Mouse (Mus musculus): Measurements from ENCODE around the gene Adarb2.

Adarb2 gene

DNA sequence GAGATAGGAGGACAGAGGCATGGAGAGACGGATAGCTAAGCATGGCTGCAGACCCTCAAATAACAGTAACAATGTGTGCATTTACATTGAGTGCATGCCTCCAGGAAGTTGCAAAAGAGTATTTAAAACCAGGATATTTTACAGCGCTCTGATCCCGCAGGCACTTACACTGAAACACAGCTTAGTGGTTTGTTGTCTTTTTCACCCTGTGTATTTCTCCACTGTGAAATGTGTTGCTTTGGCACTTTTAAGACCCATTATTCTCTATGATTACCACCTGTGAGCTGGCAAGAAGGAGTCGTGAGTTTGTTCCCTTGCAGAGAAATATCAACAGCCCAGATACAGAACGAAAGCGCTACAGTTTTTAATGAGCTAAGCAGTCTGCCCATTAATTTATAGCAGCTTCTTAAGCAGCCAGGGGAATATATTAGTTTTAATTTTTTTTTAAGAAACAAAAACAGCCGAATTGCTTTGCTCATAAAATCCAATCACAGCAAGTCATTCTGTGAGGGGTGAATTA lies 167.3 kb downstream of the Adarb2 start:
- no peak for DNase-seq (ENCODE audit: low spot score)

GRCm38 (mm10) chr13:8388541-8388940 lies 185.9 kb downstream of the Adarb2 start:
- DNase-seq (ENCODE audit: low spot score) = no peak

GRCm38 (mm10) chr13:8400265-8401041 lies 197.8 kb downstream of the Adarb2 start:
- DNase-seq (ENCODE audit: low spot score) = no peak

DNA sequence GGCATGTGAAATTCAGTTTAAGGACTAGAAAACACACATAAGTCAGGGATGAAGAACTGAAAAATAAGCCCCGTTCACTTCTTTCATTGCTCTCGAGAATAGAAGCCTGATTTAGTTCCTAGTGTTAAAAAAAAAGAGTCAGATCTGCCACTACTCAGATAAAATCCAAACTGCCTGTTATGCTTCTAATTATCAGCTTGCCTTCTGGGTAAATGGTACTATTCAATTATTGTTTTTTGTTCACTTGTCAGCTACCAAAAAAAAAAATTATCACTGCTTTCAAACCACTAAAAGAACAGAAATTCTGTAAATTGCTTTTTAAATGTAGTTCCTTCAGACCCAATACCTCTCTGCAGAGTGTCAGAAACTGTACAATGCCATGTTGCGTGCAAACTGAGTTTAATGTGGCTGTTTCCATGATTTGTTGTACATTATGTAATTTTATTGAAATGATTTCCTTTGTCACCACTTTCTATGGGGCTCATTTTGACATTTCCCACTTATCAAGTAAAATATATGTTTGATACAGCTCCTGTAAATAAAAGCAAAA lies 199.7 kb downstream of the Adarb2 start:
- DNase-seq (ENCODE audit: low spot score) = no peak

DNA sequence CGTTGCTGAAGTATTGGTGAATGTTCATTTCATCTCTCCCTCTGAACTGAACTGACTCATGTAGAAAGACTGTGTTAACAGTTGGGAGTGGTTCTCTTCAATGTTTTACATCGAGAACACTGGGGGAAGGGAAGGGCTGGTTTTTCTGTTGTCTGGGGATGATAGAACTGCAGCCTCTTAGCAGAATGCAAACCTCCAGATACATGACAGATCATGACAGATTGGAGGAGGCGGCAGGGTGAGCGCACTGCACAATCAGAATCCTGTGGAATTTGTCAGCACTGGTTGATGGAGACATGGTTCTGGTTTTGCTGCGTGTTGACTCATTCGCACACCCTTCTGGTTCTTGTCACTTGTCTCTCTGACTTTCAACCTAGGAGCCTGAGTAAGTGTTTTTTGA lies 203.4 kb downstream of the Adarb2 start:
- DNase-seq (ENCODE audit: low spot score) = no peak

- DNase-seq (ENCODE audit: low spot score) = no peak
Measured at GRCm38 (mm10) chr13:8410353-8411318, 208.0 kb downstream of the Adarb2 start.

GRCm38 (mm10) chr13:8424019-8424719 lies 221.5 kb downstream of the Adarb2 start:
- DNase-seq (ENCODE audit: low spot score) = no peak

DNA sequence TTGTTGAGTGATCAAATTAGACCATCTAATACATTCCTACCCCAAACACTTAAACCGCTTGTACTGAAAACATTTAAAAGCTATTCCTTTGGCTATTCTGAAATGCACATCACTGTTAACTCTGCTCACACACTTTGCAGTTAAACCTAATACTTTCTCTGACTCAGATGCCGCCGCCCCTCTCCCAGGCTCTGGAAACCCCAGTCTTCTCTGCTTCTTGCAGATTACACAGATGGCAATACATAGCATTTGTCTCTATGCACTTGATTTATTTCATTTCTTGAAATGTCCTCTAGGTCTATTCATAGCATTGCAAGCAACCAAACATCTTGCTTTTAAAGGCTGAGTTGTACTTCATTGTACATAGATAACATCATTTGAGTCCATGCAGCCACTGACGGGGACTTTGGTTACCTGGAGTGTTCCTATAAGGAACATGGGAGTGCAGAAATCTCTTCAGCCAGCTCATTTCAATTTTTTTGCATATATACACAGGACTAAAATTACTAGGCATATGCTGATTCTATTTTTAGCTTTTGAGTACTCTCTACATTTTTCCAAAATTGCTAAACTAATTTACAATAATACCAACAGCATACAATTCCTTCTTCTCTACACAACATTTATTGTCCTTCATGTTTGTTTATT lies 236.6 kb downstream of the Adarb2 start:
- no peak for DNase-seq (ENCODE audit: low spot score)

- DNase-seq (ENCODE audit: low spot score) = no peak
Measured at GRCm38 (mm10) chr13:8445415-8445814, 242.7 kb downstream of the Adarb2 start.

- no peak for DNase-seq (ENCODE audit: low spot score)
Measured at GRCm38 (mm10) chr13:8448192-8448879, 245.7 kb downstream of the Adarb2 start.

DNA sequence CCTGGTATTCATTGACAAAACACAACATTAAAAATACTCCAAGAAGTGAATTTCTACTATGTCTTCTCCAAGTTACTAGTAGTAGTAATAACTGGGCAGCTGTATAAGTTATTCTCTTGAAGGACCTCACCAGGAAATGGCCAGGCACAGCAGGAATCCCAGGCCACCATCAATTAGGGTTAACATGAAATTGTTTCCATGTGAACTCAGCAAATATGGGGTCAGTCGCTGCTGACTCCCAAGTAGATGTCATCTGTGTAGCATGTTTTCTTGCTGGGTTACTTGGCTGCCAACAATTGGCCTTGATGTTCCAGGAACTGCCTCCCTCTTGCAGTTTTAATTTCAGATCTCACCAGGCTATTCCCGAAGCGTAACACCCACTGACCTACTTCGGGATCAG lies 248.9 kb downstream of the Adarb2 start:
- DNase-seq (ENCODE audit: low spot score) = no peak

DNA sequence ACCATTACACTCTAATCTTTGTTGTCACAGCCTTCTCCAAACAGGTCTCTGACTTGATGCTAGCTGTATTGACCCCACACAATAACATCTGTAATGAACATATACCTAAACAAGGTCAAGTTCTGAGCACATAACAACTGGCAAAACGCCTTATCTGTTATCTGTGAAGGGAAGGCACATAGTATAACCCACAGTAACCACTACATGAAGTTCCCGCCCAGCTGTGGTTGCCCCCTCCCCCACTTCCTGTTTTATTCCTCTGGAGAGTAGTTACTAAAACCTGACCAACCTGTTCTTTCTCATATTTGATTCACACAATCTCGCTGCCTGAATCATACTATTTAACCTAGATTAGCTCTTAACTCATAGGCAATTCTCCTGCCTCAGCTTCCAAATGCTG lies 254.2 kb downstream of the Adarb2 start:
- DNase-seq (ENCODE audit: low spot score) = no peak

DNA sequence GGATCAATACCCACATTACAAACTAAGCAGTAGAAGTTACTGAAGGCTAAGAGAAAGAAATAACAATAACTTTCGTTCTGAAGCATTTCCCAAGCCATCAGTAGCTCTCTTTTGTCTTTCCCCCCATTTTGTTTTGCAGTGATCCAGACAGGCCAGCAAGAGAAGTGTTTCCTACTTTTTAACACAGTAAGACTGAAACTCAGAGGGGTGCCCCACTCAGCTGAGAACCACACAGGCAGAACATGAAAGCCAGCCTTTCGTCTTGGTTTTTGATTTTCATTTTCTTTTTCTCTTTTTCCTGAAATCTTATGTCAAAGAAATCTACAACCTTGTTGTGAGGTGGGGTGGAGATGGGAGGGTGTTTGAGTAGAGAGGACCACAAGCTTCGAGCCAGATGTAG lies 255.2 kb downstream of the Adarb2 start:
- DNase-seq (ENCODE audit: low spot score) = no peak

GRCm38 (mm10) chr13:8467591-8468366 lies 265.1 kb downstream of the Adarb2 start:
- no peak for DNase-seq (ENCODE audit: low spot score)

DNA sequence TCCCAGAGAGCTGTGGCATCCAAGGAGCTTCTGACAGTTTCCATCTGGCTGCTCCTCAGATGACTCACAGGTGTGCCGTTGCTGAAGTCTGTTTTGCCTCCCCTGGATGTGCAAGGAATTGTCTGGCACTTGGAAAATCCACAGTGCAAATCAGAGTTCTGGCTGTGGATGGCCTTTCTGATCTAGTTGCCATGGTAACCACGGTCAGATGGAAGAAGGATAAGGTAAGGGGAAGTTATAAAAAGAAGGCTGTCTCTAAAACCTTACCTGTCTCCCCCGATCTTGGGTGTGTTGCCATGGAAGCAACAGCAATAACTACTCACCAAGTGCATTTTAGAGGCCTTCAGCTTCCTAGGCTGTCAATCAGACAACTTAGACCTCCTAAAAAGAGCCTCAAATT lies 273.6 kb downstream of the Adarb2 start:
- no peak for DNase-seq (ENCODE audit: low spot score)

GRCm38 (mm10) chr13:8478731-8479130 lies 276.1 kb downstream of the Adarb2 start:
- no peak for DNase-seq (ENCODE audit: low spot score)

- no peak for DNase-seq (ENCODE audit: low spot score)
Measured at GRCm38 (mm10) chr13:8479970-8480369, 277.3 kb downstream of the Adarb2 start.

DNA sequence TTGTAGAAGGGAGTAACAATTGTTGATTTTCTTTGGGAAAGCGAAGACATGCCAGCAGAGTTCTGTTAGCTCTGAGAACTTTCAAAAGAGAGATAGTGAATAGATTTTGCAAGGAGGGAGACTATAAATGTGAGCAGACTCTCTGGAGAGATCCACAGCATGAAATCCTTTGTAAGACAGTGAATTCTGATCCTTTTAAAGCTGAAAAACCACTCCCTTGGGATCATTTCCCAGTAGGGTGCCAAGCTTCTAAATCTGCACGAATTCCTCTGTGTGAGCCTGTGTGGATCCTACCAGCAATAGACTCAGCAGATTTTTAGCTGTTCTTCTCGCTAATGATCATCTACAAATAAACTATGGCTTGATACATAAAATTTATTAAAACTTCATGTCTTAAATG lies 278.7 kb downstream of the Adarb2 start:
- DNase-seq (ENCODE audit: low spot score) = no peak

DNA sequence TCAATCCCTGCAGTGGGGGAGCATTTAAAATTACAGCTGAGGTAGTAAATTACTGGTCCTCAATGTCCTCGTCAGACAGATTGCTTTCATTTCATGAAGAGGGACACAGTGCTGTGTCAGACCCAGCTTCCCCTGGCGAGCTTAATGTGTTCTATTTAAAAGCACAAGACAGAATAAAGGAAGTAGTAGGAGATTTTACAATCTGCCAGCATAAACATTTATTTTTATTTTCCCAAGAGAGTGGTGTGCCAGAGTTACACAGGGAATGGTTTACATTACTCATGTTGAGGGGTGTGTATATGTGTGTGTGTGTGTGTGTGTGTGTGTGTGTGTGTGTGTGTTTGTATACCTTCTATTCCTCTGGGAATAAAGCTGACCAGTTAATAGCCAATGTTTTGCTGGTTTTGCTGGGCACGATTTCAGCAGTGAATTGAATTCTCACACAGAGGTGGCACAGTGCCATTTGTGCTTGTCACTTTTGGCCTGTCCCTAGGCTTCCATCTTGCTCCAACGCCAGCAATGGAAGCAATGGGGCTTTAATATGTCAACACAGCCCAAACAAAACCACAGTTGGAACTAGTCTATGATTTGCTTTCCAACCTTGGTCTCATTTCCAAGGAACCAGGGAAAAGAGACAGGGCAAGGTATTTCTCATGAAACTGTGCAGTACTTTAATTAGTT lies 282.1 kb downstream of the Adarb2 start:
- peak; percentile 26 for DNase-seq (ENCODE audit: low spot score)
